Mouse (Mus musculus): ENCODE results near the gene Map7. TPM values are rescaled to one million over a fixed set of nuclear protein-coding genes. Genes with fewer than 3 reads are reported as not detected.

Map7 gene
- polyA plus RNA-seq, 1 experiment: 0.01 TPM

DNA sequence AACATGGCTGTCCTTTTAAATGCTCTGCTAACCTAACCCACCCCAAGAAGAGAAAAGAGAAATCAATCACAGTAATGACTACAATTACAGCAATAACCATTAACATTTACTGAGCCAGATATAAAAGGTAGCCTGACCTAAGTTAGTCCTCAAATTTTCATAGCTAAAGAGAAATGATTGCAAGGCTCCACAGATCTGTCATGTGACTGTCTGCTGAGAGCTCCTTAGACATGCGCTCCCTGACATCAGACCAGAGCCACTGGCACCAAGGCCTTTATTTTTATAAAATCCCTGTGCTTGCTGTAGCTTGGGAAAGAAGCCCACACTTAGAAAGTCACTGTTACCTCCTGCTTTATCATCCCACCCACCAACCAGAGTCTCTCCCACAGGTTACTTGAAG, 11.8 kb upstream of the Map7 start:
- no peak overlapping the region for H3ac ChIP-seq (ENCODE audit: control insufficient read depth, insufficient read length)
- no peaks in the 10 kb centered on the region for H3K79me2 ChIP-seq (ENCODE audit: control insufficient read depth, insufficient read depth)
- H3K27me3 ChIP-seq (ENCODE audit: control insufficient read depth, insufficient read depth, insufficient read length): no peaks in the 10 kb centered on the region
- no peaks in the 10 kb centered on the region for H3K36me3 ChIP-seq (ENCODE audit: control insufficient read depth, insufficient read depth)
- no peak for TF ChIP-seq MYOG (IDR thresholded peaks at IDR 0.05; ENCODE audit: control insufficient read depth in 1 of 3, insufficient read depth in 1 of 3, insufficient read length in 2 of 3, low read depth in 2 of 3)
- TF ChIP-seq TCF3 (IDR thresholded peaks at IDR 0.05; ENCODE audit: insufficient read length, low read depth): no peak
- TF ChIP-seq MAX (IDR thresholded peaks at IDR 0.05; ENCODE audit: low read depth): no peak
- TF ChIP-seq SRF (IDR thresholded peaks at IDR 0.05; ENCODE audit: control insufficient read depth, insufficient read length, low read depth): no peak
- no peak for TF ChIP-seq USF1 (IDR thresholded peaks at IDR 0.05; ENCODE audit: low read depth)
- no peak for TF ChIP-seq CEBPB (IDR thresholded peaks at IDR 0.05; ENCODE audit: insufficient read depth, poor library complexity, severe bottlenecking)
- no peak for TF ChIP-seq TCF12 (IDR thresholded peaks at IDR 0.05; ENCODE audit: insufficient read depth, poor library complexity, severe bottlenecking)
- no peak overlapping the region for H3K4me3 ChIP-seq
- H3K4me2 ChIP-seq (ENCODE audit: low read depth): no peak overlapping the region

GRCm38 (mm10) chr10:20141376-20141775, 6.9 kb upstream of the Map7 start:
- Histone ChIP-seq H3K27me3 (ENCODE audit: control insufficient read depth, insufficient read depth, insufficient read length) (no peaks in the 10 kb centered on the region), H3K79me2 (ENCODE audit: control insufficient read depth, insufficient read depth) (no peaks in the 10 kb centered on the region), H3K36me3 (ENCODE audit: control insufficient read depth, insufficient read depth) (no peaks in the 10 kb centered on the region), H3ac (ENCODE audit: control insufficient read depth, insufficient read length) (no peak overlapping the region), H3K4me2 (ENCODE audit: low read depth) (no peak overlapping the region), H3K4me3 (no peak overlapping the region)
- TF ChIP-seq TCF3 (IDR thresholded peaks at IDR 0.05; ENCODE audit: insufficient read length, low read depth) (no peak), REST (IDR thresholded peaks at IDR 0.05; ENCODE audit: insufficient read depth, insufficient read length) (no peak), MYOG (IDR thresholded peaks at IDR 0.05; ENCODE audit: control insufficient read depth in 1 of 3, insufficient read depth in 1 of 3, insufficient read length in 2 of 3, low read depth in 2 of 3) (no peak), CEBPB (IDR thresholded peaks at IDR 0.05; ENCODE audit: insufficient read depth, poor library complexity, severe bottlenecking) (no peak), MYOD1 (IDR thresholded peaks at IDR 0.05; ENCODE audit: control insufficient read depth in 1 of 3, insufficient read length in 2 of 3, low read depth in 2 of 3) (no peak), USF1 (IDR thresholded peaks at IDR 0.05; ENCODE audit: low read depth) (no peak), POLR2AphosphoS2 (IDR thresholded peaks at IDR 0.05; ENCODE audit: insufficient read length, low read depth) (no peak), TCF12 (IDR thresholded peaks at IDR 0.05; ENCODE audit: insufficient read depth, poor library complexity, severe bottlenecking) (no peak), MAX (IDR thresholded peaks at IDR 0.05; ENCODE audit: low read depth) (no peak), SRF (IDR thresholded peaks at IDR 0.05; ENCODE audit: control insufficient read depth, insufficient read length, low read depth) (no peak), E2F4 (IDR thresholded peaks at IDR 0.05; ENCODE audit: insufficient read depth) (no peak), POLR2A (IDR thresholded peaks at IDR 0.05; ENCODE audit: insufficient read length, low read depth) (no peak)

- Histone ChIP-seq H3K36me3 (ENCODE audit: control insufficient read depth, insufficient read depth) (no peaks in the 10 kb centered on the region), H3K27me3 (ENCODE audit: control insufficient read depth, insufficient read depth, insufficient read length) (peaks cover 15% of the 10 kb centered on the region), H3K4me3 (no peak overlapping the region), H3K4me2 (ENCODE audit: low read depth) (no peak overlapping the region), H3K79me2 (ENCODE audit: control insufficient read depth, insufficient read depth) (no peaks in the 10 kb centered on the region), H3ac (ENCODE audit: control insufficient read depth, insufficient read length) (no peak overlapping the region)
- TF ChIP-seq USF1 (IDR thresholded peaks at IDR 0.05; ENCODE audit: low read depth) (no peak), MAX (IDR thresholded peaks at IDR 0.05; ENCODE audit: low read depth) (no peak), REST (IDR thresholded peaks at IDR 0.05; ENCODE audit: insufficient read depth, insufficient read length) (no peak), TCF3 (IDR thresholded peaks at IDR 0.05; ENCODE audit: insufficient read length, low read depth) (no peak), POLR2A (IDR thresholded peaks at IDR 0.05; ENCODE audit: insufficient read length, low read depth) (no peak), E2F4 (IDR thresholded peaks at IDR 0.05; ENCODE audit: insufficient read depth) (no peak), TCF12 (IDR thresholded peaks at IDR 0.05; ENCODE audit: insufficient read depth, poor library complexity, severe bottlenecking) (no peak), POLR2AphosphoS2 (IDR thresholded peaks at IDR 0.05; ENCODE audit: insufficient read length, low read depth) (no peak)
Measured at GRCm38 (mm10) chr10:20148773-20149120, 476 bp downstream of the Map7 start.

DNA sequence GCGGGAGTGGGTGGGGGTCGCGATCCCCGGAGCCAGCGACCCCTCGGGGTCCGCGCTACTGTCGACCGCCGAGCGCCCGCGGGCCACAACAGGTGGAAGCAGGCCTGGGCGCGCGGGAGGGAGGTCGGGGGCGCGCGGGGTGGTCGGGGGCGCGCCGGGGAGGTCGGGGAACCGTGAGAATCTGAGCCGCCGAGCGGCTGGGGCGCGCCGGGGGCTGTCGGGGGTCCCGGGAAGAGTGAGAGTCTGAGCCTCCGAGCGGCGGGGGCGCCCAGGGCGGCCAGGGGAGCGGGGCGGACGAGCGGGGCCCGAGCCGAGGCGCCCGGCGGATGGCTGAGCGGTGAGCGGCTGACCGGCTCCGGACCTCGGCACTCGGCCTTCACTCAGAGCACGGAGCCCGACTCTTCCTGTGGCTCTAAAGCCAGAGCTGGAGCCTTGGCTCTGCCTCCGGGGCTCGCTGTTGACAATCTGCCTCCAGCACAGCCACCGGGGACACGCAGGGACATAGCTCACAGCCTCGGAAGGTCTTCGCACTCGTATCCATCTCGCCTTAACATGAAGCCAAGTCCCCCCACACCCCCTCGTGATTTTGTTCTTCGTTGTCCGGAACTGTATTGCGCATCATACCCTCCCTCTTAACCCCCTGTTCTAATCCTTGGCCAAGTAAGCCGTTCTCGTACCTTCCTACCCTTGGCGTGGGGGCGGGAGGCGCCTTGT, 1.0 kb downstream of the Map7 start:
- peaks cover 15% of the 10 kb centered on the region for H3K27me3 ChIP-seq (ENCODE audit: control insufficient read depth, insufficient read depth, insufficient read length)
- no peaks in the 10 kb centered on the region for H3K79me2 ChIP-seq (ENCODE audit: control insufficient read depth, insufficient read depth)
- TF ChIP-seq POLR2AphosphoS2 (IDR thresholded peaks at IDR 0.05; ENCODE audit: insufficient read length, low read depth) (no peak), REST (IDR thresholded peaks at IDR 0.05; ENCODE audit: insufficient read depth, insufficient read length) (no peak), POLR2A (IDR thresholded peaks at IDR 0.05; ENCODE audit: insufficient read length, low read depth) (no peak), E2F4 (IDR thresholded peaks at IDR 0.05; ENCODE audit: insufficient read depth) (no peak), CEBPB (IDR thresholded peaks at IDR 0.05; ENCODE audit: insufficient read depth, poor library complexity, severe bottlenecking) (no peak), MYOG (IDR thresholded peaks at IDR 0.05; ENCODE audit: control insufficient read depth in 1 of 3, insufficient read depth in 1 of 3, insufficient read length in 2 of 3, low read depth in 2 of 3) (no peak), TCF3 (IDR thresholded peaks at IDR 0.05; ENCODE audit: insufficient read length, low read depth) (no peak), MAX (IDR thresholded peaks at IDR 0.05; ENCODE audit: low read depth) (no peak), SRF (IDR thresholded peaks at IDR 0.05; ENCODE audit: control insufficient read depth, insufficient read length, low read depth) (no peak), USF1 (IDR thresholded peaks at IDR 0.05; ENCODE audit: low read depth) (no peak), TCF12 (IDR thresholded peaks at IDR 0.05; ENCODE audit: insufficient read depth, poor library complexity, severe bottlenecking) (no peak), MYOD1 (IDR thresholded peaks at IDR 0.05; ENCODE audit: control insufficient read depth in 1 of 3, insufficient read length in 2 of 3, low read depth in 2 of 3) (no peak)
- H3K4me3 ChIP-seq: no peak overlapping the region
- H3K36me3 ChIP-seq (ENCODE audit: control insufficient read depth, insufficient read depth): no peaks in the 10 kb centered on the region
- H3K4me2 ChIP-seq (ENCODE audit: low read depth): no peak overlapping the region
- no peak overlapping the region for H3ac ChIP-seq (ENCODE audit: control insufficient read depth, insufficient read length)
